Mouse (Mus musculus) left cerebral cortex, adult 18-20 months (tissue): ENCODE results near the gene Snap29. TPM values are rescaled to one million over a fixed set of nuclear protein-coding genes. Genes with fewer than 3 reads are reported as not detected.
A peak's percentile ranks its signal among the peaks of the same experiment; 100 is the strongest.

ENCODE experiments used
- DNase-seq, 2 experiments: peaks; one replicate each; pipeline ENCODE4 v3.0.0; 2021 to 2022; ENCODE audit warnings: low spot score in 2 of 2, mixed read lengths in 1 of 2
- long read RNA-seq, 2 experiments: library from polyadenylated mRNA; stranded (forward); transcript quantifications; one replicate each; pipeline ENCODE4 v2.0.0; 2021
- total RNA-seq, 2 experiments: library from RNA; stranded (reverse); gene quantifications; 2 replicates each; pipeline ENCODE4 v1.2.3; 2021

Gene Snap29
- total RNA-seq = 10 to 100 TPM; 22.0 to 23.5 TPM
- long read RNA-seq, experiment 1, partial matches to known transcripts = 0 of 4 reads
- long read RNA-seq, experiment 1, other reads (novel, unspliced or antisense) = 2 of 4 reads
- long read RNA-seq, experiment 2, partial matches to known transcripts = 0 of 3 reads
- long read RNA-seq, experiment 2, other reads (novel, unspliced or antisense) = 0 of 3 reads

DNA sequence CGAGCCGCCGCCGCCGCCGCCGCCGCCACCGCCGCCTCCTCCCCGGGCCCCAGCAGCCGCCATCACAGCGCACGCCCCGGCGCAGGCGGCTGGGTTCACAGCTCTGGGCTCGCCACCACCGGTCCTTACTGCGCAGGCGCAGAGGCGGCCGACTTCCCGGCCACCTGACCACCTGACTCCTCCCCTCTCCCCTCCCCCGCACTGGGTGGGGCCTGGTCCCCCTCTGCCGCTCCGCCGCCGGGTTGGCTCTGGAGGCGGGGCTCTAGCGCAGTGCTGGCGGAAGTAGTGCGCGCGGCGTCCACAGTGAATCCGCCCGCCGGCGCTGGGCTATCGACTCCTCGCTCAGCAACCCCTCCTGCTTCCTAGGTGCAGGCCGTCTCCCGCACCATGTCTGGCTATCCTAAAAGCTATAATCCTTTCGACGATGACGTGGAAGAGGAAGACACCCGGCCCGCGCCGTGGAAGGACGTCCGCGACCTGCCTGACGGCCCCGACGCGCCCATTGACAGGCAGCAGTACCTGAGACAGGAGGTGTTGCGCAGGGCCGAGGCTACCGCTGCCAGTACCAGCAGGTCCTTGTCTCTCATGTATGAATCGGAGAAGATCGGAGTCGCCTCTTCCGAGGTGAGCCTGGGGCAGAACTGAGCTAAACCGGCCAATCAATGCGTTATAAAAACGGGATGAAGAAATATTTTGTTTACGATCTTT is at the start of gene Snap29, which contains the start of gene Pi4ka:
TSS of gene Snap29 (plus strand) at position 251 of the 708 bp plus-strand sequence.
TSS of gene Pi4ka (minus strand) at position 579 of the 708 bp plus-strand sequence.
- peak; percentile 100 for DNase-seq

DNA sequence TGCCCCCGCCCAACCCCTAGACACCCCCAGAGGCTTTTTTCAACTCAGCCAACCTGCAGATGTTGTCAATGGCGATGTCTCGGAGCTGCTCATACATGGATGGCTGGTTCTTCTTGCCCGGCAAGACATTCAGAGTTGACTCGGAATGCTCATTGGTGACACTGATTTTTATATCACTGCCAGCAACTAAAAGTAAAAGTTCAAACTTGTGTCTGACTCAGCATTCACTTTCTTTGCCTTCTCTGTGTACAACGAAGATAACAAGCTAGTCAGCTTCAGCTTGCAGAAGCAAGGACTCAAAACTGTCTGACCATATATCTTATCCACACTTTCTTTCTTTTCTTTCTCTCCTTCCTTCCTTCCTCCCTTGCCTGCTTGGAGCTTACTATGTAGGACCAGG is 49.8 kb upstream of the Snap29 start:
- DNase-seq = no peak

DNA sequence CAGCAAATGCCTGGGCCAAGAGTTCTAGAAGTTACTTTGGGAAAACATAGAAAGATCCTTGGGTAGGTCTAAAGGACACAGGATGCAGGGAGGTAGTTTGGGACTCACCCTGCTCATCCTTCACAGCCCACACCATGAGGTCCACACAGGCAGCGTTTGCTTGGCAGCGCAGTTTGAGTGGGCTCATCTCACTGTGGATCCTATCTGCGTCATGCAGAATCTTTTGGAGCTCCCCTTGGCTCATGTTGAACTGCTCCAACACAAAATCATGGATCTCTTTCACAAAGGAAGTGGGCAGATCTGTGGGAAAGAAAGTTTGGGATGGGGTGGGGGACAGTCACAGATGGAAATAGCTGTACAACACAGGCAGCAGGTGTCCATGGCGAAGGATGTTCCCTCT is 47.0 kb upstream of the Snap29 start:
- DNase-seq = peak; percentile 23 to 39

DNA sequence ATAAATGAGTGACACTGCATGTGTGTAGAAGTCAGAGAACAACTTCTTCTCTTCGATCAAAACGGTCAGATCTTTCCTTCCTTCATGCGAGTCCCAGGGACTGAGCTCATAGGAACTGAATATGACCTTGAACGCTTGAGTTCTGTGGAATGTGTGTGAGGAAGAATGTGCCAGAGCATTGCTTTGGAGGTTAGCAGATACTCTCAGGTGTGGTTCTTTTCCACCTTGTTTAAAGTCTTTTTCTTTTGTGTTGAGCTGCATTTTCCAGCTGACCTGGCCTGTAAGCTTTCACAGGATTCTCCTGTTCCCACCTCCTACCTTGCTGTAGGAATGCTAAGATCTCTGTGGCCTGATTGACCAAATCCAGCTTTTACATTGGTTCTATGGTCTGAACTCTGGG is 23.5 kb upstream of the Snap29 start:
- no peak for DNase-seq

DNA sequence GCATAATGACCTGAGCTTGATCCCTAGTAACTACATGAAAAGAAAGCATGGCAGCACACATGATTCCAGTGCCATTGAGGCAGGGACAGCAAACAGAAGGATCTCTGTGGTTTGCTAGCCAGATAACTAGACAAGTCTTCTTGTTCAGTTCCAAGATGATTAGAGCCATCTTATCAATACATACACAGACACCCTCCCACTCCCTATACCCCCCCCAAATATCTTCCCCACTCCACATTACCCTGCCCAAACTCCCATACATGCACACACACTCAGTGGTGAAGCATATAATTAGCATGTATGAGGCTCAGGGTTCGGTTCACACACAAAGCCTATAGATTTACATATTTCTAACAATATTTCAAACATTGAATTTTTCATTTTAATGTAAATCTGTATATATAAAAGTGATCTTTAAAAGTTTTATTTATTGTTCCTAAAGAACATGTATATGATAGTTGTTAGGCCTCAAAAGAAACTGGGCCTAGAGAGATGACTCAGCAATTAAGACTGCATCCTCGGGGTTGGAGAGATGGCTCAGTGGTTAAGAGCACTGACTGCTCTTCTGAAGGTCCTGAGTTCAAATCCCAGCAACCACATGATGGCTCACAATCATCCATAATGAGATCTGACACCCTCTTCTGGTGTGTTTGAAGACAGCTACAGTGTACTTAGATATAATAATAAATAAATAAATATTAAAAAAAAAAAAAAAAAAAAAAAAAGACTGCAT is 22.0 kb upstream of the Snap29 start:
- DNase-seq = no peak

DNA sequence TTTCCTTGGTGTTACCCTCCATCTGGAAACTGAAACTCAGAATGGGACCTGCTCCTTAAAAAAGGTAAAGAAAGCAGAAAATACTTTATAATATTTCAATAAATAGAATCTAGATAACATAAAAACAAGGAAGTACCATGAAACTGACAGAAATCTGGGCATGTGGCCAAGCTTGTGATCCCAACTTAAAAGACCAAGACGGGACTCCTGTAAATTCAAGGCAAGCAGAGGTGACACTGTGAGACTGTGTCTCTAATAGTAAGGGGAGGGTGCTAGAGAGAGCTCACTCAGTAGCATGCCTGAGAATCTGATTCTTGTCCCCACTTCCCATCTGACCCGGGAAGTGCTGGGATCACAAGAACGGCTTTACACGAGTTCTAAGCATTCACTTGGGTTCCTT is 13.0 kb upstream of the Snap29 start:
- no peak for DNase-seq

DNA sequence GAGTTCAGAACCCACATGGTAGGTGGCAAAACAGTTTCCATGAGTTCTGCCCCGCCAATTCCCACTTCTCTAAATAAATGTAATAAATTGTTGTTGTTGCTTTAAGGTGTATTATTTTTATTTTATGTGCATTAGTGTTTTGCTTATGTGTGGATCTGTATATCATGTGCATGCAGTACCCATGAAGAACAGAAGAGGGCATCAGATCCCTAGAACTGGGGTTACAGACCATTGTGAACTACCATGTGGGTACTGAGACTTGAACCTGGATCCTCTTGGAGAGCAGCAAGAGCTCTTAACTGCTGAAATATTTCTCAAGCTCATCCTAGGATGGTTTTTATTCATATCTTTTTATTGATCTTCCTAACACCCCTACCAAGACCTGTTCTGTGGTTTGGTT is 2.9 kb upstream of the Snap29 start:
- peak in 1 of 2 experiments; percentile 24 for DNase-seq

DNA sequence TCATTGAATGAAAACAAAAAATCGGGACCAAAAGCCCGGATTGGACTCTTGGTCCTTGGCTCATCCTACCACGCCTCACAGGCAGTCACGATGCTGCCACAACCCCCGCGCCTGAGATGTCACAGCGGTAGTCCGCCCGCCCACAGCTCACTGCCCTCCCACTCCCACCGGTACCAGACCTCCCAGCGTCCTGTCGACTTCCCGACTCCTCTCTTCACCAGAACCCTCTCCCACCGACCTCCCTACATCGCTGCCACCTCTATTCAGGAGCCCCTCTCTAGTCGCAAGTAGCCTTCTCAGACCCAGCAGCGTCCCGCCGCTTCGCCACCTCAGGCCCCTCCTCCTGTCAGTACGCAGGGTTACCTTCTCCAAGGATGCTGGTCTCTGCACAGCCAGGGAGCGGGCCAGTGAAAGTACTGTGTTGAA is 502 bp upstream of the Snap29 start:
- DNase-seq = peak; percentile 86 to 90

DNA sequence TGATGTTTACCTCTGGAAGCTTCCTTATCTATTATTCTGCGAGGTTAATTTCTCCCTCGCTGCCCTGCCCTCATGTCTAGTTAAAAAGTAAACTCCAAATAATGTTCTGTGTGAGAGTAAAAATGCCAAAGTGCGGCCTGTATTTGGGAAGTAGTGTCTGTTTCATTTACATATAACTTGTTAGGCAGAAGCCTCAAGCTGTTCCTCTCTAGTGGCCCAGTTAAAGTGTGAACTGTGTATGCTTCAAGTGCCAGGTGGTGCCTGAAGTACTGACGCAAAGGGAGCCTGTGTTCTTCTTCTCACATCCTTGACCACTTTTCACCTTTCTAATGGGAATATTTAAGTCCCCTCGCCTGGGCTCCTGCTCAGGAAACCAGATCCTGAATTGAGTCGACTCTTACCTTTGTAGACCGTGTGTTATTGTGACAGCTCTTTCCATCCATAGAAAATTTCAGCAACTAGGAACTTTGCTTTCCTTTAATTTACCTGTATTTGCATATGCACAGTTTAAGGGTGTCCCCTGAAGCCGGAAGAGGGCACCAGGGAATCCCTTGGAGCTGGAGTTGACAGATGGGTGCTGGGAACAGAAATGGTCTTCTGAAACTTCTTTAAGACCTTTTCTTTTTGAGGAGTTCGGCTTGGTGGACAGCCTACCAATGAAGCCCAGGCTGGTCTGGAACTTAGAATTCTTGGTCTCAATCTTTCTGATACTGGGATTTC is 886 bp downstream of the Snap29 start:
- no peak for DNase-seq

DNA sequence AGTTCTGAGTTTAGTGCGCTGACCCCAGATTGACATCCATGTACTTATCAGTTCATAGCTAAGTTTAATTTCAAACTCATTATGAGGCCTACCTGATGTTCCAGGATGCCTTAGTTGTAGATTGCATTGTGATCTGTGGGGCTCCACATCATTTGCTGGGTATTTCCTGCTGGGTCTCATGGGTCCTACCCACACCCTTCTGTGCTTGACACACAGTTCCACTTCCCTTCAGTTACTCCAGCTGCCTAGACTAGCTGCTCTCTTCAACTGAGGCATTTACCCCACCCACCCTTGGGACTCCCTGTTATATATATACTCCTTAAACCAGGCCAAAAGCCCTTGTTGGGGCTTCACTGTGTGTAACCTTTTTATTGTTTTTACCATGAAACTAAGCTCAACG is 3.3 kb downstream of the Snap29 start:
- DNase-seq = no peak

DNA sequence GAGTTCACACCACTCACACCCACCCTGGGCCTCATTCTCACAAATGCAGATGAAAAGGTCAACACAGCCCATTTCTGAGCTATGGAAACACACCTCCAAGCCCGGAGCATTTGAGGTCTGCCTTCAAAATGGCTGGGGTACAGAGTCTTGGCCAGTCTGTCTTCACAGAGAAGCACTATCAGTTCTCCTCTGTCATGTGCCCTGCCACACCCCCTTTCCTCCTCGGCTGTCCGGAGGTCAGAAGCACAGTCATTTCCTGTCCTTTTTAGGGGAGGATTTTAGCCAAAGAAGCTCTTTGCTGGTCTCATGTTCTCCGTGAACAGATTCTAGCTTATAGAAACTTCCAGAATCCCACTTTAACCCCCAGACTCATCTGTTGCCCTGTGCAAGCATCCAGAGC is 4.4 kb downstream of the Snap29 start:
- no peak for DNase-seq

DNA sequence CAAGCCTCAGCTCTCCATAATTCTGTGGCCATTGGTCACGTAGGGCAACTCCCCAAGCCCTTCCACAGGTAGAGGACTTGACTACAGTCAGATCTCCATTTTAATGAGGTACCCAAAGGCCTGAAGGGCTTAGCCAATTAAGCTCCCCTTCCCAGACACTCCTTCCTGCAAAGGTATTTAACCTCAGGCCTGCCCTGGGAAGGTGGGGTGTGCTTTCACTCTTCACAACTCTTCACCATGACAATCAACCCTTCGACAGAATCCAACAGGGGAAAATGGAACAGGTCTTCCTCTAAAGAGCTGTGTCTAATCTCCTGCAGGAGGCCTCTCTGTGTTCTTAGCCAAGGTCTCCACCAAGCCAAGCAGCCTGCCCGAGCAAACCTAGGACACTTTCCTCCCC is 17.2 kb downstream of the Snap29 start:
- no peak for DNase-seq

DNA sequence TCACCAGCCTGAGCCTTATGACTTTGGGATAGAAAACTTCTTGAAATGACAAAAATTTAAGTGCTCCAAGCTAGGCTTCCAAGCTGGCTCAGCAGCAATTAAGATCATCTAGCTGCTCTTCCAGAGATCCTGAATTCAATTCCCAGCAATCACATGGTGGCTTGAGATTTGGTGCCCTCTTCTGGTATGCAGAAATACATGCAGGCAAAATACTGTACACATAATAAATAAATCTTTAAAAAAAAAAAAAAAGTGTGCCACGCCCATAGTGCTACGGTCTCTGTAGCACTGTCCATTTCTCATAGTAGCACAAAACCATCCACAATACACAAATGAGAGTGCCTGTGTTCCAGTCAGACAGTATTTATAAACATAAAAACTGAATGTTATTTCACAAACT is 26.8 kb downstream of the Snap29 start:
- DNase-seq = no peak

DNA sequence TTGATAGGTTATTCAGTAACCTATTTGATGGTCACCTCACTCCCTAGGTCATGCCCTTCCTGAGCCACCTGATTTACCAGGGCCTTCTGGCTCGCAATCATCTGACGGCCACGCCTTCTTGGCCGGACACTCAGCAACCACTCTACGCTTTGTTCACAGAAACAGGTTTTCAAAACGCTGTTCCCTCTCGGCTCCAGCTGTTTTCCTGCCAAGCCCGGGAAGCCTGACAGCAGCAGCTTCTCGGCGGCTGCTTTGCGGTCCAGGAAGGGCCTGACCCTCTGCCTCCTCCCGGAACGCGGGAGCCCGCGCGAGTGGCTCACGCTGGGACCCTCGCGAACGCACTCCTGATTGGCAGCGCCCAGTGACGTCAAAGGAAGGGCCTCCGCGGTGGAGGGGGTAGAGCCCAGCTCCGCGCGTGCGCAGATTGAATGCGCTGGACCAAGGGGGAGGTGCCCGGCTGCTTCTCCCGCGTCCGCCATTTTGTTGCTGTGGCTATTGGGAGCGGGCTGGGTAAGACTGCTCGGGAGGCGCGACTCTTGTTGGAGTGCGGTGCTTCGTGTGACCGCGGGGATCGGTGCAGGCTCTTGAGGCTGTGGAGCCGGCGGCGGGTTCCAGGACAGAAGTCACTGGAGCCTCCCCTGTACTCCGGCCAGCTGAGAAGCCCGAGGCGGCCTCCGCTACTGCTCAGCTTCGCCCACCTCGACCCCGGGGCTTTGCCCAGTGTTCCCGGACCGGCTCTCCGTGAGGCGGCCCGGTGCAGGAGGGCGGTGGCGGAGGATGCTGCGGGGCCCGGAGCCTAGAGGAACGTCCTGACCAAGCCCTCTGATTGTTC is 46.0 kb downstream of the Snap29 start, which contains the start of gene Crkl:
TSS of gene Crkl (plus strand) at position 447 of the 832 bp plus-strand sequence.
- DNase-seq = peak; percentile 96 to 98

DNA sequence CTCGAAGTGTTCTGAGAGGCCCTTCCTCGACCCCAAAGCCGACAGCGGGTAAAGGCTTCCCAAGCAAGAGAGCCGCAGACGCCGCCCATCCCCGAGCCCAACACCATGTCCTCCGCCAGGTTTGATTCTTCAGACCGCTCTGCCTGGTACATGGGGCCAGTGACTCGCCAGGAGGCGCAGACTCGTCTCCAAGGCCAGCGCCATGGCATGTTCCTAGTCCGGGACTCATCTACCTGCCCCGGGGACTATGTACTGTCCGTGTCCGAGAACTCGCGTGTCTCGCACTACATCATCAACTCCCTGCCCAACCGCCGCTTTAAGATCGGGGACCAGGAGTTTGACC is 46.6 kb downstream of the Snap29 start:
- DNase-seq = peak; percentile 29 to 52

DNA sequence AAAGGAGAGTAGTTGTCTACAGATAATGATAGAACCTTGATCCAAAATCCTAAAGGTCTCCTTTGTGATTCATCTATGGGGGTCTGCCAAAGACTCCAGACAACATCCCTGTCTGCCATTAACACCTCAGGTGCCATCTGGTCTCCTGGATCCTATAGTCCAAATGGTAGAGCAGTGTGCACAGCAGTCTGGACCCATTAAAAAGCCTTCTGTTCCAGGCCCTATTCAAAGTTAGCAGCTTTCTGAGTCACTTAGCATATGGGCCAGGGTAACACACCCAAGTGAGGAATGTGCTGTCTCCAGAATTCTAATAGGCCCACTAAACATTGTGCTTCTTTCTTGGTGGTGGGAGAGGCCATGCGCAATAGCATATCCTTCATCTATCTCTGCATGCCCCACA is 51.1 kb downstream of the Snap29 start:
- DNase-seq = no peak

DNA sequence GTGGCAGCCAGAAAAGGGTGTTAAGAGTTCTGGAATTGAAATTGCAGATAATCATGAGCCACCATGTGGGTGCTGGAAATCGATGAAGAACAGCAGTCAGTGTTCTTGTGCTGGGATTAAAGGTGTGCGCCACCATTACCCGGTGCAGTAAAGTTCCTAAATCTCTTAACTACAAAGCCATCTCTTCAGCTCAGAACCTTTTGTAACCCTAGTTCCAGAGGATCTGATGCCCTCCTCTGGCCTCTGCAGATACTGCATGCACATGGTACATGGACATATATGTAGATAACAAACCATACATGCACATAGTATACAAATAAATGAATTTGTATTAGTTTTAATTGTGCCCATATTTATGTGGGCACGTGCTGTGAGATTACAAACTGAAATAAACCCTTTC is 54.5 kb downstream of the Snap29 start:
- no peak for DNase-seq

DNA sequence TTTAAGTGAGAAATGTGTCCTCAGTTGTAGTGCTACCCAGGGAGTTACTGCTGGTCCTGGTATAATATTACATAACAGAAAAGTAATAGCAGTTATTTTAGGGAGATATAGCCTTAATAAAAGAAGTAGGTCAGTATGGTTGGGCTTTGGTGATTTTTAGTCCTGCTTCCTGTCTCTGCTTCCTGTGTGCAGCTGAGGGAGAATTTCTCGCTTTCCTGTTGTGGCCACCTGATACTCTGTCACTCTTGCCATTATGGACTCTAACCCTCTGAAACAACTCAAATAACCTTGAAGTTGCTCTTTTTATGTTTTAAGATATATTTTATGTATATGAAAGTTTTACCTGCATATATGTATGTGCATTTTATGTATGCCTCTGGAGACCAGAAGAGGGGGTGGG is 55.8 kb downstream of the Snap29 start:
- no peak for DNase-seq

DNA sequence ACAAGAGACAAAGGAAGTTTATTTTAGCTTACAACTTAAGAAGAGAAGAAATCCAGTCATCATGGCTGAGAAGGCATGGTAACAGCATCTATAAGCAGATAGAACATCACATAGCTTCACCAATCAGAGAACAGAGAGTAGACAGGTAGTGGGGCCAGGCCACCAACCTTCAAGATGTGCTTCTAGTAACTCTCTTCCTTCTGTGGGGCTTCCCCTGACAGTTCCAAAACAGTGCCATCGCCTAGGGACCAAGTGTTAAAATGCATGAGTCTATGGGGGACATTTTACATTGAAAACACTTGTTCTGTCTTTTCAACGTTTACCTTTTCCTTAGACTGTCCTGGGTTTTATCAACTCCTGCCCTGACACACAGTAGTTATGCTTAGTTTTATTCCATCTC is 57.4 kb downstream of the Snap29 start:
- DNase-seq = no peak

DNA sequence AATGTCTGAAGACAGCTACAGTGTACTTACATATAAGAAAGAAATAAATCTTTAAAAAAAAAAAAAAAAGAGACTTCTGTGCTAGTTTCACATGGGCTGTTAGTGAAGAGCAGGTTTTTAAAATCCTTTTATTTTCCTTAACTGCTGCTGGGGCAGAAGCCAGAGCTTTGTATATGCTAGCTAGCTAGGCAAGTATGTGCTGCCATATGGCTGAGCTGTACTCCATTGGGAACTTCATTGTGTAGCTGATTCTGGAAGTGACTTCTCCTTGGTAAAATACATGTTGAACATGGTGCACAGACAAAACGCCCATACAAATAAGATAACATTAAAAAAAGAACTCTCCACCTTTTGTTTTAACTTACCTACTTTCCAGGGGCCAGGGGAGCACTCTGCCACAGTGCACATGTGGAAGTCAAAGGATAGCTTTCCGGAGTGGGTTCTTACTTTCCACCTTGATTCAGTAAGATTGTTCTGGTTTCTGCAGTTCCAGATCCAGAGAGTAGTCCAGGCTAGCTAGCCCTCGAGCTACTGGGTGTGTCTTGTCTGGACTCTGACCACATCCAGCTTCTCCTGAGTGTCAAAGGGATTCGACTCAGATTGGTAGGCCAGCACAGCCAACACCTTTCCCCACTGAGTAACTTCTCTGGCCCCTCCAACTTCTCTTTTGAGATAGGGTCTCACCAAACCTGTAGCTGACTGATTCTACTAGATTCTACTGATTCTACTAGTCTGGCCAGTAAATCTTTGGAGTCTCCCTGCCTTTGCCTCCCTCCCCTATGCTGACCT is 61.3 kb downstream of the Snap29 start:
- DNase-seq = no peak
